Mouse (Mus musculus): Measurements from ENCODE around the gene Alpl. TPM values are rescaled to one million over a fixed set of nuclear protein-coding genes. Genes with fewer than 3 reads are reported as not detected.

Gene Alpl
- polyA plus RNA-seq (2014; fragmentation: Illumina TruSeq; extraction: RNeasy Lipid Tissue Mini Kit (QIAGEN cat#74804); ENCODE audit: low read depth, low replicate concordance) = 2.7 TPM

DNA sequence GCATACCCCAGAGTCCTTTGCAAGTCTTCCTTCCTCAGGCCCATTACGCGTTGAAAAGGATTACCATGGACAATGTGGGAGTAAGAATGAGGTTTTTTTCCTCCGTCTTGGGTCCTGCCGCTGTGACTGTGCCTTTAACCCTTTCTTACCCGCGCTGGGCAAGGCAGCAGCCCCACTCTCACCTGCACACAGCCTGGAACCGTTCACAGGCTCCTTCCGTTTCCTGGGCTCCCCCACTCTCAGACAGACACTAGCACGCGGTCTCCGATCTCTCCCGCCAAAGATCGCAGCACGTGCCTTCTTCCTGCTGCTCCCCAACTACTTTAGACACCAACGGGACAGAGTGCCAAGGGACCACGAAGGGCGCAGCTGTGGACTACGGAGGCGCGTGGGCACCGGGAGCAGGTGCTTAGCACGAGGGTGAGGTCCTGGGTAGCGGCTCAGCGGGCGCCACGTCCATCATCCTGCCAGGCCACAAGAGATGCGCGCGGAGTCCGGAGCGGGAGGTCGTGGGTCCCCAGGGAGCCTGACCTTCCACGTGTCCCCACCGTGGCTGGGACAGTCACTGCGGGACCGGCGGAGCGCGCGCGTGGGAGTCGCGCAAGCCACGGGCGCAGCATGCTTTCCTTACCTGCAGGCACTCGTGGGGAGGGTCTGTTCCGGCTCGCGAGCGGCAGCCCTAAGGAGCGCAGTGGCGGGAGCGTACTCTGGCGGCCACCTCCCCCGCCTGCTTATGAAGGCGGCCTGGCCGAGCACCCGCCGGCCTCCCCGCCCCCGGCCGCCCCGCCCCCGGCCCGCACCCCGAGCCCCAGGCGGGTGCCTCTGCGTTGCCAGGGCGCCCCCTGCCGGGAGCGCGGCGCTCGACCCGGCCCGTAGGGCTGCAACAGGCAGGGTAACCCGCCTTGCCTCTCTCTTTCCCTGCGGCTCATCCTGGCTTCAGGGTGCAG, at the start of gene Alpl:
TSS of gene Alpl (minus strand) at position 774 of the 947 bp plus-strand sequence.

Other genes with a start within 250 kb of the Alpl start
- gene Ldlrad2, start 221.8 kb downstream of the Alpl start, polyA plus RNA-seq (2014; fragmentation: Illumina TruSeq; extraction: RNeasy Lipid Tissue Mini Kit (QIAGEN cat#74804); ENCODE audit: low read depth, low replicate concordance) = not detected
- 35.9 TPM for gene Usp48, start 202.6 kb downstream of the Alpl start, polyA plus RNA-seq (2014; fragmentation: Illumina TruSeq; extraction: RNeasy Lipid Tissue Mini Kit (QIAGEN cat#74804); ENCODE audit: low read depth, low replicate concordance)
- not detected for gene Rap1gap, start 131.7 kb downstream of the Alpl start, polyA plus RNA-seq (2014; fragmentation: Illumina TruSeq; extraction: RNeasy Lipid Tissue Mini Kit (QIAGEN cat#74804); ENCODE audit: low read depth, low replicate concordance)
- 21.7 TPM for gene Ece1, start 65.9 kb upstream of the Alpl start, polyA plus RNA-seq (2014; fragmentation: Illumina TruSeq; extraction: RNeasy Lipid Tissue Mini Kit (QIAGEN cat#74804); ENCODE audit: low read depth, low replicate concordance)
- 13.8 TPM for gene Eif4g3, start 196.6 kb upstream of the Alpl start, polyA plus RNA-seq (2014; fragmentation: Illumina TruSeq; extraction: RNeasy Lipid Tissue Mini Kit (QIAGEN cat#74804); ENCODE audit: low read depth, low replicate concordance)

Data from liver, adult 10 weeks (tissue).